Mouse (Mus musculus) neural tube, embryonic 10.5 days (tissue): ENCODE measurements around the gene Csf3.

Experiments
- DNase-seq: peaks from one replicate; pipeline ENCODE4 v3.0.0-alpha.2; 2017; ENCODE audit warnings: low spot score; ENCODE audit errors: extremely low spot score

Csf3 gene

DNA sequence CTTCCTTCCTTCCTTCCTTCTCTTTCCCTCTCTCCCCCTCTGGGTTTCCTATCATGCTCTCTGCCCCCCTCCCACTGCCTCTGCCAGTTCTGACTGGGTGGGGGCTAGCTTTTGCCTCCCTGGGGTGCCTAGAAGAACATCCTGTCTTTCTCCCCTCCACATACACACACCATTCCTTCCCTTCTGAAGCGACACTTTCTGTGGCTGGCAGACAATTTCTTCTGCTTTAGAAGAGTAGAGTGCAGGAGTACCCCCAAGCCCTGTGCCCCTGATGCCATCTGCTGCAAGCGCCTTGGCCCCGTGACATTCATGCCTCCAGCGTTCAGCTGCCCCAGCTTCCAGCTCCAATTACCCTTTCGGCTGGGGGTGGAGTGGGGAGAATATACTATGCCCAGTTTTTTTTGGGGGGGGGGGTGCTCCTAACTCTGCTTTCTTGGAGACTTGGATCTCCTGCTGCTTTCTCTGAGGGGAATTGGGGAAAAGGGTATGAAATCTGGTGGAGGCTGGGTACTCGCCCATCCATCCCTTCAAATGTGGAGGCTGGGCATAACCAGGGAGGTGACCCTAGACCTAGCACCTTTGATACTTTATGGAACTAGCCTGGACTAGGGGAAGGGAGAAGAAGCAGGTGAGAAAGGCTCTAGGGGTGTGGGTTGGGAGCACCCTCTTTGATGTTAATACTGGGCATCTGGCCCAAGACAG lies 46.9 kb downstream of the Csf3 start:
- no peak for DNase-seq

DNA sequence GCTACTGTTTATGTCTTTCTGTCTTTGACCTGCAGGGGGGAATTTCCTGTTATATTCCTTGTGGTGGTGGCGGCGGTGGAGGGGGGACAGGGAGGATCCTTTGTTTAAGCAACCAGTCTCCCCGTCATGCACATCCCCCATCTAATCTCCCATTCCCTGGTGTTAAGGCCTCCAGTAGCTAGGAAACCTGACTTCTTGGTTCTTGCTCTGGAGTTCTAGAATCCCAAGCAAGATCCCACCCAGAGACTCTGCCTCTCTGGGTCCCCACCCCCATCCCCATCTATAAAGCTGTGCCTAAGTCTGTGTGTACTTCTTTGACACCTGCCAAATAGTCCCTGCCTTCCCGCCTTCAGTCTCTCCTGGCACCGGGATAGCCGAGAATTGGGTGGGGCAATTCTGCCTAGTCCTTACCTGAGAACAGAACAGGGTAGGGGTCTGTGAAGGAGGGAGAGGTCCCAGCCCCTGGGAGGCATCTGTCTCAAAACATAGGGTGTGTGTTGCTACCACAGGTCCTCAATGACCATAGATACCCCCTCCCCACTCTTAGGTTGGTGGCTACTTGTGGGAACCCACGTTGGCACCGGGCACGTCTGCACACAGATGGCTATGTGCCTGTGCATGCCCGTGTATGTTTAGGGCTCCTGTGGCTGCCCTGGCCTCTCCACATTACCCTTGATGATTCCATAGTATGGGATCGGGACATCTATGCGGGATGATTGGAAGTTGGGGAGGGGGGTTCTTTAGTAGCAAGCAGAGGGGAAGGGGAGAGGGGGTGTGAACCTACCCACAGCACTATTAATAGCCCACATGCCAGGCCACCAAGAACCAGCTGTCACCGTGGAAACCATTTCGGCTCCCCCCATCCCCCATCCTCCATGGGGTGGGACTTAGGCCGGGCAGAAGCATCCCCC lies 47.7 kb downstream of the Csf3 start:
- no peak for DNase-seq

DNA sequence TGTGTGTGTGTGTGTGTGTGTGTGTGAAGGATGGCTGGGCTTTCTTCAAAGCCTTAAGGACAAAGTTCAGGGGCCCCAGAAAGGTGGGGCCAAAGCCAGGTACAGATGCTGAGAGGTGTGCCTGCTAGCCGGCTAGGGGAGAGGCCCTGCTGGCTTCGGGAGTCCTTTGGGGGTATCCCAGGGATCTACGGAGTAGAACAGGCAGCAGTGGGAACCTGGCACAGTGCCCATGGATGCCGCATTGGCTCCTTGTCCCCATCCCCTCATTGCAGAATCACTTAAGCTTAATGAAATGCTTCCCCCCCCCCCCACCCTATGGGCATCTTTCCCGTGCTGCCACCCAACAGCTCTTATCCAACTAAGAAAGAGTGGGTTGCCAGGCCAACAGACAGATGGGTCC lies 48.7 kb downstream of the Csf3 start:
- no peak for DNase-seq

DNA sequence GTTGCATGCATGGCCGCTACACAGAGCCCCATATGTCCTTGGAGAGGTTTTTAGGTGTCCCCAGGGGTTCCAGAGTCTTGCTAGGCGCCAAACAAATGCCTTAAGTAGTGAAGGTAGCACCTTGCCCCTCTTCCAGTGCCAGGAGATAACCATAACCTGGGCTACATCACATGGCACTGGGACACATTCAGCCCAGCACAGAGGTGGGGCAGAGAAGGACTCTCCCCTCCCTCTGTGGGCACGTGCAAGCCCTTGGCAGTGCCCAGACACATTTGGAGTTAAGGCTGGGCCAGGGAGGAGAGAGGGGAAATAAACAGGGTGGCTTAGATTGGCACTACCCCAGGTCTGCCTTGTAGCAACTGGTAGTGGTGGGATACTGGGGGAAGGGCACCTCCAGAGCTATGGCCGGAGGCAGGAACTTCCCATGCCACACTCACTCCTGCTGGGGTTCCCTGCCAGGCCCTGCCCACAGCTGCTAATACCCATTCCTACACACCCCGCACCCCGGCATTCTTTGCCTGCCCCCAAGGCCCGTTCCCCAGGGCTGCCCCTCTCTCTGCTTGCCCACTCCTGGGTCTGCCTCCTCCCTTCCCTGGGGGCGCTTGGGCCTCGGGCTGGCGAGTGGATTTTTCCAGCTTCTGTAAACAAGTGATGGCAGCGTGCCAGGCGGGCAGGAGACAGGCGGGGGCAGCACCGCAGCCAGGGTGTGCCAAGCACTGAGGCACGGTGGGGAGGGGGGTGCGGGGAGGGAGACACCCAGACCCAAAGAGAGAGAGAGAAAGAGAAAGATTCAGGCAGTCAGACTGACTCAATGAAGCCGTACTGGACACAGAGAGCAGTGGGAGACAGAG lies 49.5 kb downstream of the Csf3 start:
- DNase-seq, result no peak

DNA sequence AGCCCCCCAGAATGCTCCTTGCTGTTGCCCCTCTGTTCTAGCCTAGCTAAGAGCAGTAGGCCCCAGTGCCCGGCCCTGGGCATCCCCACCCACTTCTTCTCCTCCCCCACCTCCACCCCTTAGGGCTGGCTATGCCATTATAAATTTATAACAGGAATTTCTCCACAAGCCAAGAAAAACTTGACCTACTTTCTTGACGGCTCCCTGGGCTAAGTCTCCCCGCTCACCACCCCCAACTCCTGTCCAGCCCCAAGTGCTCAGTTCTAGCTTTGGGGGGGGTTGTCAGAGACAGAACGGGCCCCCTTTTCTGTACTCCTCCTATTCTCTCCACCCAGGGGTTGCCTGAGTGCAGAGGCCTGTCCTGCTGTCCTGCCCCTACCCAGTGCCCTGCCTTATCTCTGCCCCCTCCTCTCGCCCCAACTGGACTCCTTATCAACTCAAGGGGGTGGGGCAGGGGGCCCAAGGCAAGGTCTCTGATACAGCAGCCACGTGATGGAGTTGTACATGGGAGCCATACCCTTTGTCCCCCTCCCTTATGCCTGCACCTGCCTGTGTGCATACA lies 50.2 kb downstream of the Csf3 start:
- no peak for DNase-seq

DNA sequence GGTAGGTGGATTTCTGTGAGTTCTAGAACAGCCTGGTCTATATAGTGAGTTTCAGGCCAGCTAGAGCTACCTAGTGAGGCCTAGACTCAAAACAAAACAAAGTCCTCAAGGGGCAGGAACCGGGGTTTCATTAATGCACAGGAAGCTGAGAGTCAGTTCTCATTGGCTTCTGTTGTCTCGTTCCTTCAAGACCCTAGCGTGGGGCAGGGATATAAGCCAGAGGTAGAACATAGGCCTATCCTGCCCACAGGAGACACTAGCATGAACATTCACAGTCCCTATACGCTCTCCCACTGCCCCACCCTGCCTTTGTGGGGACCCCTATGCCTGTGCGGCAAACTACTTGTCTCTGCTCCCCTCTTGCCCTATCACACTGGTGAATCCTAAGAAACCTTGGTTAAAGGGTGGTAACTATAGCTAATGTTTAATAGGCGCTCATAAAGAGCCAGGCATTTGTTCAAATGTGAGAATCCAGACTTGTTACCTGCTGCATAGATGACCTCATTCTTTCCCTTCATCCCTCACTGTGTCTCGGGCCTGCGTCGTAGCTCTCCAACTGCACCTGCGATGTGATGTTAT lies 51.6 kb downstream of the Csf3 start:
- DNase-seq, result no peak
